Mouse (Mus musculus) fibroblast of lung, adult 2 months (primary cell): ENCODE results near the gene Gucd1.
"Not testable (repeated sequence)": the region's sequence is repeated elsewhere in the genome, so short reads cannot be mapped to it uniquely, and the experiment has no call there.

ENCODE experiments used
- DNase-seq: peaks from one replicate; pipeline ENCODE4 v3.0.0-alpha.2; 2011; ENCODE audit warnings: low read depth

The Gucd1 gene

DNA sequence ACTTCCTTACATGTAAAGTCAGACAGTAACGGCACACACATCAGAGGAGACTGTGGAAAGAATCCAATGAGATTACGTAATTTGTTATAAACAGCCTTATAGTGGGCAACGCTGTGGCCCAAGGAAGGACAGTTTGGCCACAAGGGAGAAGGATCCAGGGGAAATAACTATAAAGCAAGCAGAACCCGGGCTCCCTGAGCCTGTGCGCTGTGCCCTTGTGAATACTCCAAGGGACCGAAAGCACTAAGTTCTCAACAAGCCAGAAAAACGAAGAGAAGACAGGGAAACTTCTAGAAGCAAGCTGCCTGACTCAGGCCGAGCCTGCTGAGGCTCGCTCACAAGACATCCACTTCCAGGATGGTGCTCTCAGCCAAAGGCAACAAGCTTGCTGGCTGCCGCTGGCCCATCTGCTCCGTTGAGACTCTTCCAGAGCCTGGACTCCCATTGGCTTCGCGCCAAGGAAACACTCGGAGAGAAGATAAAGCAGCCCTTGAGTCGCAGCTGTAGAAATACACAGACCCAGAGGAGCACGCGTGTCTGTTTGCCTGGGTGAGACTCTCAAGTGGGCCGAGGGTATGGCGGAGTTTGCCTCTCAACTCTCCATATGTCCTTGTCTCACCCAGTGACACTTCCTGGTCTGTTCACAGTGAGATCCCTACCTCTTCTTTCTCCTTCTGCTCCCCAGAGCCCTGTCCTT lies 144.0 kb downstream of the Gucd1 start:
- DNase-seq = peak; percentile 34

DNA sequence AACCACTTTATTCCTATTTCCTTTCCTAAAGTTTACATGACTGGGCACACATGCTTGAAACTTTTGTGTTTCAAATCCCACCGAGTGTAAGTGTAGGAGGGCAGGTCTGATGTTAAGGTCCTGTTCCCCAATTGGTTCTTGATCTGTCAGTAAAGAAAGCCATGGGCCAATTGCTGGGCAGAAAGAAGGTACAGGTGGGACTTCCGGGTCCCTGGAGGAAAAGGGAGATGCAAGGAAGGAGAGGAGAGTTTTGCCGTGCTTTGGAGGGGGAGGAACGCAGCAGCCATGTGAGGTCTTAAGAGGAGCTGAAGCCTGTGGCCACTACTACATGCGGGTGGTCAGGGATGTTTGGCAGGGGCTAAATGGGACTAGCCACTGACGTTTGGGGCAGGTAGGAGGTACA lies 152.5 kb downstream of the Gucd1 start:
- no peak for DNase-seq

DNA sequence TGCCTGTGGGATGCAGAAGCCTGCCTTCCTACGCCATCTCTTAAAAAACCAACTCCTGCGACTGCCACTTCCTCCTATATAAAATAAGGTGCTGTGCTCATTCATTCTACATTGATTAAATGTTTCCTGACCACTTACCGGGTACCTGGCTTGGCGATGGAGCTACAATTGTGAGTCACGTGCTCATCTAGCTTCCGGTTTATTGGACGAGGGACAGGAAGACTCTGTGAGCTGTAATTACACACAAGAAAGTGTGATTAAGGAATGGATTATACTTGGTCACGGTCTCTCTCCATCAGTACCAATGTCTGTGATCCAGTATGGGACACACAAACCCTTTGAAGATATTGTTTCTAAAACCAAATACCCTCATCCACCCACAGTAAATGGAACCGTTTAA lies 153.0 kb downstream of the Gucd1 start:
- DNase-seq = no peak

DNA sequence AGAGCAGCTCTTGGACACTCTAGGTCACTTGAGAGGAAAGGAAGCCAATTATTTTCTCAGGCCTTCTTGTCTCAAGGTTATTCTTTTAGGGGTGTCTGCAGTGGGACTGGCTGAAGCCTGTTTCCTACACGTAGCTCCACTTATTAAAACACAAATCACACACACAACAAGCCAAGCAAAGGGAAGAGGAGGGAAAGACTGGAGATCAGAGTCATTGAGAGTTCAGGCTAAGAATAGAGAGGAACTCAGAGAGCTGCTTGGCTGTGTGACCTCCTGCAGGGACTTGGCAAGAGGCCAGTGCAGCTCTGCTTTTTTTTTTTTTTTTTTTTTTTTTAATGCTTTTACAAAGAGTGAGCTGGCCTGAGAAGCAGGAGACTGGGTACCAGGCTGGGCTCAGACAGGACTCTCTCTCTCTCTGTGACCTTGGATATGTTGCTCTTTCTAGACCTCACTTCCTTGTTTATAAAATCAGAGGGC lies 153.5 kb downstream of the Gucd1 start:
- peak; percentile 28 for DNase-seq

DNA sequence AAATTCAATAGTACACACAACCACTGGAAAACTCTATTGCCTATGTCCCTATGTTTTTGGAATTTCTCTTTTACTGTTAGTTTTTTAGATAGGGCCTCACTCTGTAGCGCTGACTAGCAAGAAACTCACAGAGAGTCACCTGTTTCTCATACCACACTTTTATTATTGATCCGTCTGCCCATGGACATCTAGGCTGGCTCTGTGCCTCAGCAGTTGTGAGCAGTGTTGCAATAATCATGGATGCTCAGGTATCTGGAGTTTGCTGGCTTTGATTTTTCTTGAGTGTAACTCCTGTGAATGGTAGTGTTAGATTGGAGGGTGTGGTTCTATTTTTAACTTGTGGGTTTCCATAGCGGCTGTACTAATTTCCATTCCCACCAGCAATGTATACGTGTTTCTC lies 162.4 kb downstream of the Gucd1 start:
- DNase-seq = no peak

DNA sequence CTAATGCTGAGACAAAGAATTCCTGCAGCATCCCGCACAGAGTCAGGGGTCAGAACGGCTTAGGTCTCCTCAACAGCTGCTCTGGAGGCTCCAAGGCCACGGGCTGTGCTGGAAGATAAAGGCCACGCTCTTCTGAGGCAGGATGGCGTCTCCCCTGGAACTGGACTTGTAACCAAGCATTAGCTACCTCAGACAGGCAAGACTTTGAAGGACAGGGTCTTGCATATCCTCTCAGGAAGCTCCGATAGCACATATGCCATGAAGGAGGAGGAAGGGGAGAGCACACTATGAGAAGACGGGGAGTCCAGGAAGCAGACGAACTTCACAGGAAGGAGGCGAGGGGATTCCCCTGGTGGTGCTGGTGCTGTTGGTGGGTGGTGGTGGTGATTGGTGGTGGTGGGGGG lies 163.9 kb downstream of the Gucd1 start:
- DNase-seq = not testable (repeated sequence)

DNA sequence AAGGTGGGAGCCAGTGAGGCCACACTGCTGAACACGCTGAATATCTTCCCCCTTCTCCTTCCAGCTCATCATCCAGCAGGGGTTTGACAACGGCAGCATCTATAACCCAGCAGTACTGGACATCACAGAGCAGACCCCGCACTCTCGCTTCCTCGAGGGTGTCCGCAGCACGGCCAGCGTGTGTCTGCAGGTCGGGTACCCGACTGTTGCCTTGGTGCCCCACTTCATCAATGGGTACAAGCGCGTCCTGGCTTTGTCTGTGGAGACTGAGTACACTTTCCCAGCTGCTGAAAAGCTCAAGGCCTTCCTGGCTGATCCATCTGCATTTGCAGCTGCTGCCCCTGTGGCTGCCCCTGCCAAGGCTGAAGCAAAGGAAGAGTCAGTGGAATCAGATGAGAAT lies 165.2 kb downstream of the Gucd1 start:
- DNase-seq = no peak

DNA sequence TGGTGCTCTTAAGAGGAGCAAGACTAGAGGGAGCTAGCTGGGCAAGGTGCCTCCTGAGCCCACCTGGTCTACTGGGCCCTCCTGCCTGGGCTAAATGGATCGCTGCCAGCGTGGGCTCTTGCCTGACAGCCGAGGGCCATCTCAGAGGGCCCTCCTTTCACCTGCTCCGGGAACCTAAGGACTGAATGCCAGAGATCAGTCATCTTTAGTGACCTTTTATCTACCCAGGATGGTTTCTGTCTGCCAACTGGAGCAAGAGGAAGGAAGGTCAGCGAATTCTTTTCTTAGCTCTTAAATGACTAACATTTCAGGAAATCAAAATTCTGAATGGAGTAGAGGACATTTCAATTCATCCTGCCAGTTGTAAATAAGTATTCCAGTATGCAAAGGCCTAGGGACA lies 167.2 kb downstream of the Gucd1 start:
- DNase-seq = no peak

DNA sequence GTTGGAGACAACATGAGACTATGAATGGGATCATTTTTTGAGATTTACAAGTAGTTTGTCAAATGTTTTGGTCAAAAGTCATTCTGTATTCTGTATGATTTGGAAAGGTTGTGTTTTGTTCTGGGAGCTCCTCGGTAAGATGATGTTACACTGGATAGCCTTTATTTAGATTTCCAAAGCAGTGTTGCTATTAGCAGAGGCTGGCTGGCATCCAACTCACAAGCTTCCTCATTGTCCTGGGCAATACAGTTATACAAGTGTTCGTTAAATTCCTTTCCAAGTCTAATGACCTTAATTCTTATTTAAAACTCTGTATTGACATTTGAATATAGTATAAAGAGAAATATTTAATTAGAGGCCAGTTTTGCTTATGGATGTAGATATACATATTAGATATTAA lies 172.5 kb downstream of the Gucd1 start:
- no peak for DNase-seq

DNA sequence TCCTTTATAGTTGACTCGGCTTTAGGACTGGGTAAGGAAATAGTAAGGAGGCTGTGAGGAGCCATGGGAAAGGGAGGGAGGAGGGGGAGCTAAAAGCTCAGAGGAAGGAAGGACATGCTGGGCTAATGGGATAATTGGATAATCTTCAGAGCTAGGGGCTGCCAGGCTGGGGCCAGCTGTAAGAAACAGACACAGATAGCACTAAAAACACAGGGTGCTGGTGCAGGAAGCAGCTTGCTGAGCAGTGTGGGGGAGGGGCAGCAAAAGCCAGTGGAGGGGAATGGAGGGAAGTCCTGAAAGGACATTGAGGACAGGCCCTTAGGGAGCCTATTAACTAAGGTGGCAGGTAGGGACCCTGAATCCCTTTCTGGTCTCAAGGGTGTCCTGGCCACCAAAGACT lies 173.2 kb downstream of the Gucd1 start:
- not testable (repeated sequence) for DNase-seq

DNA sequence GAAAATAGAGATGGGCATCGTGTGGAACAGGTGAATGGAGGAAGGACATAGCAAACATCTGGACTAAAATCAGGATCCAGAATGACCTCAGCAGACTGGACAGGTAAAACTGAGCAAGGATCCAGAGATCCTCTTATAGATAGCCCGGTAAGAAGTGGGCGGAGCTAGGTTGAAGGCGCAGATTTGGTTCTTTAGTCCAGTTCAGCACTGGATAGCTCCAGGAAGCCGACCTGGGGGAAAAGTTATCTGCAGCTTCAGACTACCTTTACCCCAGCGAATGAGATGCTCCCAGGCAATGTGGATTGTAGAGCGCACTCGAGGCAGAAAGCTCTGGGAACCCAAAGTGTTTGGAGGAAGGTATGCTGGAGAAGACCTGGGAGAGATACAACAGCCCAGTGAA lies 175.8 kb downstream of the Gucd1 start:
- DNase-seq = no peak

DNA sequence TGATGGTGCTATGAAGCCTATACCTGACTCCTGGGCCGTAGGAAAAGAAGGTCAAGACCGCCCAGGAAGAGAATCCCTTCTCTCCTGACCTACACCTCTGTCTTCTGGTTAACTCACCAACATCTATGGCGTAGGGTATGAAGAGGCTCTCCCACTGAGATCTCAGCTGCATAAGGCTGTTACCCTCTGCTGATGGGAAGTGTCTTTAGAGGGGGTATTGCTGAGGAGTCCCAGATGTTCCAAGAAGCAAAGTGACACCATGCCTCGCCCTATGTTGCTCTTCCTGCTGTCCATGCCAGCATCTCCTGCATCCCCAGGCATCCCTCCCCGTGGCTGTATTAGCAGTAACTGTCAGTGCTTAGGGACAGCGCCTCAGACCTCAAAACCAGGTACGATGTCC lies 178.4 kb downstream of the Gucd1 start:
- no peak for DNase-seq

DNA sequence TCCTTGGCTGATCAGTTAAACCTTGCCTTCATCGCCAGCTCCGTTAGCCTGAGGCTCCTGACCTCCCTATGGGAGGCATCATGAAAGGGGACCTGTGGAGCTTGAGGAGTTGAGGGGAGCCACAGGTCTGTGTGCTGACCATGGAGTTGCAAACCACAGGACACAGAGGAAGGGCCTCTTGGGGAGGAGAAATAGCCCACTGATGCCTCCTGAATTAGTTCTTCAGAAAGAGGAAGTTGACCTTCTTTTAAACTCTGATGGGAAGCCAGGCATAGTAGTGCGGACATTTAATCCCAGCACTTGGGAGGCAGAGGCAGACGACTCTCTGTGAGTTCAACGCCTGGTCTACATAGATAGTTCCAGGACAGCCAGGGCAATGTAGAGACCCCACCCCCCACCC lies 178.9 kb downstream of the Gucd1 start:
- DNase-seq = no peak

DNA sequence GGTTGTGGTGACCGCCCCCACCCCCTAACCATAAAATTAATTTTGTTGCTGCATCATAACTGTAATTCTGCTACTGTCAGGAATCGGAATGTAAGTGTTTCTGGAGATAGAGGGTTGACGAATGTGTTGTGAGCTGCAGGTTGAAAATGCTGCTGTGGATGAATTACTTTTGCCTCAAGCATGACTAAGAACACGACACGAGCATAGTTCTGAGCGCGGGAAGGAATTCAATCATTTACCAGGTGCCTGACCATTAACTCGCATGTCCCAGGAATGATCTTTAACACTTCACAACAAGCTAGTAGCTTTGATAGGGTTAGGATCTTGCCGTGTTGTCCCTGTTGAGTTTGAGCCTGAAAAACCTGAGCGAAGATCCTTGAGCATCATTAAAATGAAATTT lies 180.5 kb downstream of the Gucd1 start:
- DNase-seq = no peak

DNA sequence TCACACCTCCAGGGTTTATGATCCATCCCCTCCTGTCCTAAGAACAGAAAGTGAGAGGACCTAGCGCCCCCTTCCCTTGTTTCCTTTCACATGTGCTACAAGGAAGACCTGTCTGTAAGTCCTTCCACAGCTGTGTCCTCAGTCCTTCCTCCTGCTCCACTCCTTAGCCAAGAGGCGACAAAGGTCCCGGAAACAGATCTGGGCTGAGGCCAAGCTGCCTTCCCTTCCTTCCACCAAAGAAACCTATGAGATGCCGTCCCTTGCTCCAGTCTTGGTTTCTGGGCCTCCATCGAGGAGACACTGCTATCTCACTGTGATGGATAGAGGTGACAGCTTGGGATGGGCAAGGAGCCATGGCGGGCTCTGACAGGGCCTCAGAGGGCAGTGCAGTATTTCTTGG lies 182.7 kb downstream of the Gucd1 start:
- DNase-seq = no peak

DNA sequence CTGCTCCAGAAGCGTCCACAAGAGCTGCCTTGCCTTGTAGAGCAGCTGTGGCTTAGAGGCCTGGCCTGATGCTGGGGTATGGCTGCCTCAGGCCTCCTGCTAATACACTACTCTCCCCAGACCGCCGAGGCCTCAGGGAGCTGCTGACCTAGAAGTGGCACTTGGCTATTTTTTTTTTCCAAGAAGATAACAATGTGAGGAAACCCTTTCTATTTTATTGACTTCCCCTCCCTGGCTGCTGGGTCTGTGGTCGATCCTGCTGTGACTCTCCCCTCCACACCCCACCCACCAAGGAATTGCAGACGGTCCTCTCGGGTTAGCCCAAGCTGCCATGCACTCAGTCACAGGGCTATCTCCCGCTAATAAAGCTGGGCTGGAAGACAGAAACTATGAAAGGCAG lies 183.6 kb downstream of the Gucd1 start:
- no peak for DNase-seq

DNA sequence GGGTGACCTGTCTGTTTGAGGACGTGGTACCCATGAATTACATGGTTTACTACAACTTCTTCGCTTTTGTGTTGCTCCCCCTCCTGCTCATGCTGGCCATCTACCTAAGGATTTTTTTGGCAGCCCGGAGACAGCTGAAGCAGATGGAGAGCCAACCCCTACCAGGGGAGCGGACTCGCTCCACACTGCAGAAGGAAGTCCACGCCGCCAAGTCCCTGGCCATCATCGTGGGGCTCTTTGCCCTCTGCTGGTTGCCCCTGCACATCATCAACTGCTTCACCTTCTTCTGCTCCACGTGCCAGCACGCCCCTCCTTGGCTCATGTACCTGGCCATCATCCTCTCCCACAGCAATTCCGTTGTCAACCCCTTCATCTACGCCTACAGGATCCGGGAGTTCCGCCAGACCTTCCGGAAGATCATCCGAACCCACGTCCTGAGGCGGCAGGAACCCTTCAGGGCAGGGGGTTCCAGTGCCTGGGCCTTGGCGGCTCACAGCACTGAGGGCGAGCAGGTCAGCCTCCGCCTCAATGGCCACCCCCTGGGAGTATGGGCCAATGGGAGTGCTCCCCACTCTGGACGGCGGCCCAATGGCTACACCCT lies 184.5 kb downstream of the Gucd1 start:
- no peak for DNase-seq

DNA sequence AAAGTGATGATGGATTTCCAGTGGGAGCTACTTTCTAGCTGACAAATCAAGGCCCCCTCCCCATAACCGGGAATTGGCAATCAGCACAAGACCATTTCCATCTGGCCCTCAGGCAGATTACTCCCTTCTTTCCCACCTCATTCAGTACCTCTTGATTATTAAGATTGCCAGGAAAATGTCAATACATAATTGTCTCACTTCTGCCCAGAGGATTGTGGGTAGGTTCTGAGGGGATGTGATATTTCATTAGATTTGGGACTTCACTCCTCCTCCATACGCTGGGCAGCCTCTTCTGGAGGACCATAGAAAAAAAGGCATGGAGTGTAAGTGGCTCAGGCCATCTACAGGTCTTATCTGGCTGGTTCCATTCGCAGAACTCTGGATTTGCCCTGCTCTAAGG lies 185.5 kb downstream of the Gucd1 start:
- no peak for DNase-seq

DNA sequence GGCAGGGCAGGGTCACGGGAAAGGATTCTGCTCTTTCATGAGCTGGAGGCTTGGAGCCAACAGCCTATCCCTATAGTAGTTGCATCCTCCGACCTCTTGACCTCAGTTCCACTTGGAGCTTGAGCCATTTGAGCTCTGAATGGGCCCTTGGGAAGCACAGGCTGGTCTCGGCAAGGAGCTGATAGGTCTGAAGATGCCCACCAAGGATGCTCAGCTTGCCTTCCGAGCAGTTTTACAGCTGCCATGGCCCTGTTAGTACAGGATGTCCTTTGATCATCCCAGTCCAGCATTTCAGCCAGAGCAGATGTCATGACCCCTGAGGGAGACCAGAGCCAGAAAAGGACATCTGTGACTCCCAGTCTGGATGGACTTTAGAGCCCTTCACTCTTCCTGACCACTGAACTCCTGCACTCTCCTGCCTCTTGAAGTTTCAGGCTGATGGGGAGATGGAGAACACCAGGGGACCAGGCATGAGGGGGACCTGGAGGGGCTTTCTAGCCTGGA lies 189.5 kb downstream of the Gucd1 start:
- no peak for DNase-seq

DNA sequence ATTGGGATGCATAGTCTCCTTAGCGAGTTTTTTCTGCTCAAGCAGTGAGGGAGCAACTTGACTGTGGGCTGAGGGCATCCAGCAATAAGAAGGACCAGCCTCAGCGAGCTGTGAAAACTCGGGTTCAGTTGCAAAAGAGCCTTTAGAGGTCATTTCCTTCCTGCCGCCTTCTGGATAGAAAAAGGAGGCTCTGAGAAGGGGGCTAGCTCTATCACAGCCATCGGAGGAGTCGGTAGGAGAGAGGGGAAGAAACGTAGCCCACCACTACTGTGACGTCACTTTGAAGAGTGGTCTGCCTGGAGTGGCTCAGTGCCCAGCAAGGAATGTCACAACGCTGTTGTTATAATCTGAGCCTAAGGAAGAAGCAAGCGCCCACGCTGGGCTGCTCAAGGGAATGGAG lies 190.7 kb downstream of the Gucd1 start:
- DNase-seq = no peak

DNA sequence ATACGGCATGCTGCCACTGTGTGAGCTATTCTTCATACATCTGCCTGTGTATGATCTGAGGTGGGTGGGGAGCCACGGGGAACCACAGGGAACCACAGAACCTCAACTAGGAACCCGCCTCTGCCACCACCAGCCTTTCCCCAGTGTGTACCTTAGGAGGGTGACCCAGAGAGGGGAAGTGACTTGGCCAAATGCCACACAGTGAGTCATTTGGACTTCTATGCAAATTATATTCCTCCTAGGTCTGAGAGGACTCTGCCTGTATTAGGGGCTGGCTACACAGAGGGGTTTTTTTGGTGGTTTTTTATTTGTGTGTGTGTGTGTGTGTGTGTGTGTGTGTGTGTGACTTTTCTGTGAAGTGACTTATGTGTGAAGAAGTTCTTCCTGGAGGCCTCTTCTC lies 191.2 kb downstream of the Gucd1 start:
- DNase-seq = no peak

DNA sequence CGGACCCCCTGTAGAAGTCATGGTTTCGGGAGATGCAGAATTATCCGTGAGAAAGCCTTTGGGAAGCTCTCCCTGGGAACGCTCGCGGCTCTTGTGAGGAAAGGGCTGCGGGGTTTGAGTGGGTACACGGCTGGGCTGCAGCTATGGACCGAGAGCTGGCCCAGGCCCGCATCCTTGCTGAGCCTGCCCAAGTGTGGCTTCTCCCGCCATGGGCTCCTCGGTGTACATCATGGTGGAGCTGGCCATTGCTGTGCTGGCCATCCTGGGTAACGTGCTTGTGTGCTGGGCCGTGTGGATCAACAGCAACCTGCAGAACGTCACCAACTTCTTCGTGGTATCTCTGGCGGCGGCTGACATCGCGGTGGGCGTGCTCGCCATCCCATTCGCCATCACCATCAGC lies 192.0 kb downstream of the Gucd1 start:
- no peak for DNase-seq

DNA sequence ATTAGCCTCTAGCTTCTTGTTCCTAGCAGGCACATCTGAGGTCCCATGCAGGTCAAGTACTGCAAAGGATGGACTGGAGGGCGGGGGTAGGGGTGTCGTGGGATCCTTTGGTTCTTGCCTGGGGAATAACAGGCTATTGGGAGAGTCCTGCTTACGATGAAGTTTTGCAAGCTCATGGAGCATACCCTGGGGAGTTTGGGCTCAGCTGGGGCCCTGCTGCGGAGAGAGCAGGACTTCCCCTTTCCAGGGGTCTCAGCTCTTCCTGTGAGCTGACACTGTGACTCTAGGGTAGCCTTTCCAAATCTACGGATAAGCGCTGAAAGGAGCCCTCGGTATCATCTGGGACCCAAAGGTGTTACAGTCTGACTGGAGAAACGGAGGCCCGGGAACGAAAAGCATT lies 193.4 kb downstream of the Gucd1 start:
- DNase-seq = no peak

DNA sequence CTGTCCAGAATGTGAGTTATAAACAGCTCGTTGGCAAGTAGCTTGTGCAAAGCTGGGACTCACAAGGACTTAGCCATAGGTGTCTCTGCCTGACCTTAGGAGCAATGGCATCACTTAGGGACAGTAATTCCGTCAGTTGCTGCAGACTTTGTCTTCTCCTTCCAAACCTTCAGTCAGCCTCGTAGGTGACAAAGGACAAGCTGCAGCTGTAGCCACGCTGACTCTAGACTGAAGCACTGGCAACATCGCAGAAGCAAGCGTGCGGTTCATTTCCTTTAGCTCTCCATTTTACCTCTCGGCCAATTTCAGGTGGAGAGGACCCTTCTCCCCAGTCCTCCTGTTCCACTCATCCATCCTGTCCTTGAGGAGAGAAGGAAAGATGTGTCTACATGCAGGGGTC lies 193.8 kb downstream of the Gucd1 start:
- no peak for DNase-seq
